Mouse (Mus musculus) effector memory CD4-positive, alpha-beta T cell, adult 7 months (primary cell): Measurements from ENCODE around the gene Crtc2. TPM values are rescaled to one million over a fixed set of nuclear protein-coding genes. Genes with fewer than 3 reads are reported as not detected.

Experiments used
- polyA plus RNA-seq: library from polyadenylated mRNA; unstranded; fragments of 100-300 nt; shearing (Covaris generic); gene quantifications from one replicate; pipeline ENCODE4 v1.2.1, GENCODE M21; 2017

Crtc2 gene
- polyA plus RNA-seq = 108 TPM

DNA sequence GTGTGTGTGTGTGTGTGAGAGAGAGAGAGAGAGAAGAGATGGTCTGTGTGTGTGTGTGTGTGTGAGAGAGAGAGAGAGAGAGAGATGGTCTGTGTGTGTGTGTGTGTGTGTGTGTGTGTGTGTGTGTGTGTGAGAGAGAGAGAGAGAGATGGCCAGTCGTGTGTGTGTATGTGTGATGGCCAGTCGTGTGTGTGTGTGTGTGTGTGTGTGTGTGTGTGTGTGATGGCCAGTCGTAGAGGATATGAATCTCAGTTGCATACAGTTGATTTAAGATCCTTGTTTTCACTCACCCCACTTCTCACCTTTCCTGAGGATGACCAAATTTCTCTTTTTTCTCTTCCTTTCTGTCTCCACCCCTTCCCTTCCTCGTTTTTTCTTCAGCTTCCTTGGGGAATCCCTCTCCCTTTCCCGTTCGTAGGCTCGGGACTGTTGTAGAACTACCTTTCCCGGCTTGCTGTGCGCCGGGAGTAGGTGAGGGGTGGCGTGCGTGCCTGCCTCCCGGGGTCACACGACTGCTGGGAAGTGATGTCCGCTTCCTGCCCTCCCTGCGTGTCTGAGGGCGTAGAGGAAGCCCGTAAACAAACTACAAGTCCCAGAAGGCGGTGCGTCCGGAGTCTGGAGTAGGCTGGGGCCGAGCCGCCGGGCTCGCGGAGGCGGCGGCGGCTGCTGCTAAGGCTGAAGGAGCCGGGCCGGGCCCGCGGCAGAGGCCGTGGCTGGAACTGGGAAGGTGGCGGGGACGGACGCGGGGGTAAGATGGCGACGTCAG is at the start of gene Crtc2:
Gene Crtc2, plus strand, starts transcription at position 511 of the 766 bp plus-strand sequence.

DNA sequence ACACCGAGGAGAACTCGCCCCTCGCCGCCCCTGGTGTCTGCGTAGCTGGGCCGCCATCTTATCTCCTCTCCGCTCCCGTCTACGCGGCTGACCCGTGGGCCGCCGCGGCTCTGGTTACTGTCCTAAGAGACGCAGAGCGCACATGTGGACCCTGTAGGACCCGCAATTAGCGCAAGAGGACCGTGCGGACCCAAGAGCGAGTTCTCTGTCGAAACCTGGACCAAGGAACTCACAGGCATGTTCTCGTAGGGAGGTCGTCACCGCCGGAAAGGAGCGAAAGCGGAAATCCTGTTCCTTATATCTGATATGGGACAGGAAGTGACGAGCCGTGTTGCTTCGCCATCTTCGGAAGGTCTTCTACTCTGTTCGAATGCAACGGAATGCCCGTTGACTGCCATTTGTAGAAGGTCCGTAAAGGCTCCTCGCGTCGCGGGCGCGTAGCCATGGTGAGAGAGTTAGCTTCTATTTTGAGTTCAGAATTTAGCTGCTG is 40.5 kb upstream of the Crtc2 start, which contains the start of the genes Rps27 and Rab13:
Gene Rps27, minus strand, starts transcription at position 275 of the 490 bp plus-strand sequence.
Gene Rab13, plus strand, starts transcription at position 319 of the 490 bp plus-strand sequence.

DNA sequence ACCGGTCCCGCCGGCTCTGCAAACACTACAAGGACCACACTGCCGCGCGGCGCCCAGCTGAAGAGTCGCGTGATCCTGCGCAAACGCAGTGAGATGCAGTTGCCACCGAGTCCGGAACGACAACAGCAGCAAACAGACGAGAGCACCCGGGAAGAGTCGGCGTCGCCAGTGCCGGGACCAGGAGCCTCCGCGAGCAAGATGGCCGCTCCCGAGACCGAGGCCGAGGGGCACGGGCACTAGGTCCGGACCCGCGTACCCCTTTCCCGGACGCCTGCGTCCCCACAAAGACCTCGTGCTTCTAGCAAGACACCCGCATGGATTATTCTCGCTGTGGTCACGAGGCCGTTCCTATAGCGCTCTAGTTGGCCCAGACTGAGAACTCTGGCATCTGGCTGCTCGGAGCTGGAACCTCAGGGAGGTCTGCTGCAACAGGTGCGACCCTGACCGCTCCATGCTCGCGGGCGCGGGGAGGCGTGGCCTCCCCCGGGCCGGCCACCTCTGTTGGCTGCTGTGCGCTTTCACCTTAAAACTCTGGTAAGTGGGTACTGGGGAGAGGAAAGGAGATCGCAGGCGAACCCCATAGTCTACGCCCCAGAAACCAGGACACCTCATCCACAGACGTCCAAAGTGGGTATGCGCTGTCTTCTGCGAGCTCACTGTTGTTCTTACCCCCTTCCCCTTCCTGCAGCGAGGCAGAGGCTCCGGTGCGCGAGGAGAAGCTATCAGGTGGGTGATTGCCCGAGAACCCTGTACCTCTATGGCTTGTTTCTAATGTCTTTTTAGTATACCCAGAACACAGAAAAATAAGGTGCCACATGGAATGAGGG is 22.2 kb upstream of the Crtc2 start, which contains the start of gene Jtb:
Gene Jtb, plus strand, starts transcription at position 91 of the 827 bp plus-strand sequence.

GRCm38 (mm10) chr3:90242984-90243775 is 10.8 kb upstream of the Crtc2 start, which contains the start of gene Creb3l4:
Gene Creb3l4 (minus strand): TSS chr3:90243512.

DNA sequence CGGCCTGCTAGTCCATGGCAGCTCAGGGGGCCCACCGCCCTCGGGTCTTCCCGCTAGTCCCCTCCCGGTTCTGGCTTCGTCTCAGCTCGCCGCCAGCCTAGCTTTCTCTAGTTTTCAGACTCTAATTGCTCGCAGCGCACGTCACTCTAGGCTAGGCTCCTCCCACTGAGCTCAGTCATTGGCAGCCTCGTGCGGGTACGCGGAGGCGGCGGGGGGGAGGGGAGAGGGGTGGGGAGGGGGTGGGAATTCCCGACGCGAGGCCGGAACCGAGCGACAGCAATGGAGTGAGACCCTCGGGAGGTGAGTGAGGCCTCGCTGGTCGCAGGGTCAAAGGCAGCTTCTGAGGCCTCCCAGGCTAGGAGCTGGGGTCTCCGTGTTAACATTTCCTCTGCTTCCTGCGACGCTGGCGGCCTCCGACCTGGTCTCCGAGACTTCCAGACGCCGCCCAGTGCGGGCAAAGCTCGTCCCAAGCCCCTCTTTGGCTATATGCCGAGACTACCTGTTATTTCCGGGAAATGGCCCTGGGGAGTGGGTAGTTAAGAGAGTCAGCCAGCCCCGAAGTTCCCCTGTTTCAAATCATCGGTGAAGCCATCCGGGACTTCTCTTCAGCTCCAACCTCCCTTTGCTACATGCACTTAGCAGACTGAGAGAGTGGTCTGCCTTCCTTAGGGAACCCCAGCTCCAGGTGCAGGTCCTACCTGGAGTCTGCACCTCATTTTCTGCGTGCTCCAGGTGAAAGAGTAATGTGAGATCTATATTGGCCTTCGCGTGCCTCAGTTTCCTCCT is 5.8 kb upstream of the Crtc2 start, which contains the start of gene Slc39a1:
Gene Slc39a1, plus strand, starts transcription at position 213 of the 786 bp plus-strand sequence.

GRCm38 (mm10) chr3:90265034-90265931 is 11.3 kb downstream of the Crtc2 start, which contains the start of gene Dennd4b:
Gene Dennd4b (plus strand): TSS chr3:90265185.

DNA sequence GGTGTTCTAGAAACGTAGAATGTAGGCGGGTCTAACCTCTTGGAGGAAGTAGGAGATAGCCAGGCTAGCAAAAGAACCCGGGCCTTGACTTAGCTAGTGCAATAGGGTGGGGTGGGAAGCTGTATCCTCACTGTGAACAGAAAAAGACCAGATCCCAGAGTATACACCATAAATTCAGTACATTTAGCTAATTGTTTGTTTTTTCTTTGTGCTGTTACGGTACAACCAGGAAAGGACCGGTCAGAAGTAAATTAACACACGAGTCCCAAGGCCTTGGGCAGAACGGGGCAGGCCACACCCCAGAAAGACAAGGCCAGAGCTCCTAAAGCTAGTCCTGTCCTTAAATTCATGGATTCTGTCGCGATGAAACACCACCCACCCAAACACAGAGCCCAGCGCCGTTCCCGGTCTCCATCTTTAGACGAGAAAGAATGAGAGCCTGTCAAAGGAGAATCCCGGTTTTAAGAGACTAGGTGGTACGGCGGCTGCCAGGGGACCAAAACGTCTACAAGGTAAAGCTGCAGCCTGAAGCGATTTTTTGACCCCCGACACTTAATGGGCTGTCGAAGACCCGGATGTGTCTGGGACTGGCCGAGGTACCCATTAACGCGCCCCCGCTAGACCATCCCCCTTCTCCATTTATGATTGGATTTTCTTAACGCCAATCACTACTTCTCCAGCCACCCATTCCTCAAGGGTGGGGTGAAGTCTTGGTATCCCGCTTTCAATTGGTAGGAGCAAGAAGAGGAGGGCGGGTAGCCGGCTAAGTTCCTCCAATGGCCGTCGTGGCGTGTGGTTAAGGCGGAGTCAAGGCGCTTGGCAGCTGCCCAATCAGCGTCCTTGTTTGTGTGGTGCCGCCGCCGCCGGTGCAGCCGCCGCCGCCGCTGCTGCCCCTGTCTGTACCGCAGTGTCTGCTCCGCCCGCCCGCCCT is 38.6 kb downstream of the Crtc2 start, which contains the start of gene Gatad2b:
Gene Gatad2b, plus strand, starts transcription at position 834 of the 931 bp plus-strand sequence.

Other genes starting within 250 kb of the Crtc2 start
- gene 4933434E20Rik, start 202.5 kb upstream of the Crtc2 start, polyA plus RNA-seq = 108 TPM
- 177 TPM for gene Ubap2l, start 201.5 kb upstream of the Crtc2 start, polyA plus RNA-seq
- 905 TPM for gene Tpm3, start 181.5 kb upstream of the Crtc2 start, polyA plus RNA-seq
- 0.09 TPM for gene Nup210l, start 150.0 kb upstream of the Crtc2 start, polyA plus RNA-seq
- gene Rps27, start 40.5 kb upstream of the Crtc2 start, polyA plus RNA-seq = 3,227 TPM
- 0.91 TPM for gene Rab13, start 40.5 kb upstream of the Crtc2 start, polyA plus RNA-seq
- gene Jtb, start 22.6 kb upstream of the Crtc2 start, polyA plus RNA-seq = 161 TPM
- gene Creb3l4, start 10.7 kb upstream of the Crtc2 start, polyA plus RNA-seq = not detected
- gene Slc39a1, start 6.0 kb upstream of the Crtc2 start, polyA plus RNA-seq = 1.5 TPM
- 29.0 TPM for gene Dennd4b, start 11.0 kb downstream of the Crtc2 start, polyA plus RNA-seq
- gene Gatad2b, start 39.0 kb downstream of the Crtc2 start, polyA plus RNA-seq = 9.5 TPM
- gene Slc27a3, start 135.8 kb downstream of the Crtc2 start, polyA plus RNA-seq = not detected
- 22.0 TPM for gene Ints3, start 179.5 kb downstream of the Crtc2 start, polyA plus RNA-seq
- not detected for gene Npr1, start 211.7 kb downstream of the Crtc2 start, polyA plus RNA-seq
- gene Ilf2, start 222.0 kb downstream of the Crtc2 start, polyA plus RNA-seq = 88.3 TPM
- gene Snapin, start 236.9 kb downstream of the Crtc2 start, polyA plus RNA-seq = 54.4 TPM